Mouse (Mus musculus): ENCODE measurements at regions not wholly inside any gene's neighbourhood (a gene's known extent, or its start where the extent isn't known, plus 50 kb on each side); places are given as distances from the start of the nearest gene placed in this dataset.

- TF ChIP-seq CTCF (IDR thresholded peaks at IDR 0.05; ENCODE audit: low read depth): no peak
- no peak for TF ChIP-seq EP300 (IDR thresholded peaks at IDR 0.05; ENCODE audit: low read depth)
Observed at GRCm38 (mm10) chr2:84222049-84222448, 203.2 kb downstream of the Calcrl start.

Data from liver, postnatal 0 days (tissue).